Mouse (Mus musculus): Measurements from ENCODE around the gene Meis1.

- TF ChIP-seq CTCF (IDR thresholded peaks at IDR 0.05; ENCODE audit: low read depth), result no peak
- TF ChIP-seq EP300 (IDR thresholded peaks at IDR 0.05; ENCODE audit: low read depth), result no peak
These were observed 7.5 kb downstream of the Meis1 start for GRCm38 (mm10) chr11:19011108-19011805.
